Mouse (Mus musculus) hindbrain, postnatal 0 days (tissue): ENCODE measurements around the gene Kdm4d. TPM values are rescaled to one million over a fixed set of nuclear protein-coding genes. Genes with fewer than 3 reads are reported as not detected.
A peak's percentile ranks its signal among the peaks of the same experiment; 100 is the strongest.

Experiments
- ATAC-seq: fragments of 200-750 bp; cut with Nextera tagmentation; 2 replicates; pipeline ENCODE4 v1.8.0; 2017; ENCODE audit warnings: mild to moderate bottlenecking, moderate TSS enrichment, moderate library complexity
- DNase-seq: peaks from one replicate; pipeline ENCODE4 v3.0.0-alpha.2; 2015; ENCODE audit warnings: low spot score
- H3K27ac ChIP-seq: fragments of 300-500 bp; sonication (generic); 2 replicates; pipeline ENCODE4 v1.5.1; 2014; ENCODE audit warnings: mild to moderate bottlenecking
- H3K27me3 ChIP-seq: fragments of 300-500 bp; sonication (generic); 2 replicates; pipeline ENCODE4 v1.6.1; 2014; ENCODE audit warnings: low read length, mixed read lengths; ENCODE audit not compliant: insufficient read depth
- H3K36me3 ChIP-seq: fragments of 300-500 bp; sonication (generic); 2 replicates; pipeline ENCODE4 v1.6.1; 2014; ENCODE audit warnings: low read length, mixed read lengths; ENCODE audit not compliant: insufficient read depth
- H3K4me1 ChIP-seq: fragments of 300-500 bp; sonication (generic); 2 replicates; pipeline ENCODE4 v1.6.1; 2014; ENCODE audit warnings: antibody characterized with exemption, low read length, mixed read lengths; ENCODE audit not compliant: insufficient read depth
- H3K4me2 ChIP-seq: fragments of 300-500 bp; sonication (generic); 2 replicates; pipeline ENCODE4 v1.6.1; 2014; ENCODE audit warnings: low read depth, mild to moderate bottlenecking, low read length, moderate library complexity, mixed read lengths
- H3K4me3 ChIP-seq: fragments of 300-500 bp; sonication (generic); 2 replicates; pipeline ENCODE4 v1.5.1; 2014; ENCODE audit warnings: low read length
- H3K9ac ChIP-seq: fragments of 300-500 bp; sonication (generic); replicated peaks from 2 replicates; pipeline ENCODE4 v1.6.1; 2014; ENCODE audit warnings: mild to moderate bottlenecking, low read length, moderate library complexity, mixed read lengths
- H3K9me3 ChIP-seq: fragments of 300-500 bp; sonication (generic); 2 replicates; pipeline ENCODE4 v1.6.1; 2016; ENCODE audit warnings: low read length, mixed read lengths
- CTCF ChIP-seq: IDR thresholded peaks from 2 replicates; pipeline ENCODE4 v1.5.1; 2016; ENCODE audit warnings: antibody characterized with exemption, control low read depth, low read depth
- WGBS: fragments of 180-500 bp; shearing (Covaris S2); extraction: QIAGEN DNeasy Blood & Tissue Kit; methylation state at CpG from one replicate; pipeline ENCODE4 v1.1.7; 2014; 5-methylcytosine and 5-hydroxymethylcytosine counted together
- polyA plus RNA-seq: library from polyadenylated mRNA; unstranded; fragments of >200 nt; fragmentation: Nextera tagmentation; extraction: Ambion mirVana; gene quantifications from 2 replicates; pipeline ENCODE4 v1.2.1, GENCODE M21; 2015
- total RNA-seq: library from RNA; depleted of rRNA; stranded (reverse); fragments of >200 nt; gene quantifications from 2 replicates; pipeline ENCODE4 v1.2.3, GENCODE M21; 2014; rRNA removed

The Kdm4d gene
- total RNA-seq (2.1 and 2.6 TPM in 2 replicates), polyA plus RNA-seq (2.0 TPM in 2 replicates)

- H3K4me2 ChIP-seq: peak within 1 kb of the TSS; percentile 68
- H3K27me3 ChIP-seq: no peaks in the 10 kb centered on the region
- peak within 1 kb of the TSS; percentile 81 for H3K27ac ChIP-seq
- no peaks in the 10 kb centered on the region for H3K9me3 ChIP-seq
- ATAC-seq (peak; percentile 99), DNase-seq (peak; percentile 100)
- peak within 1 kb of the TSS; percentile 89 for H3K9ac ChIP-seq
- peak within 1 kb of the TSS; percentile 87 for H3K4me3 ChIP-seq
- no peak for TF ChIP-seq CTCF
- H3K36me3 ChIP-seq: peaks cover 24% of the 10 kb centered on the region; the same call in 1 of the 2 replicates
- under 1% methylated on average over 59 of the region's 59 CpGs for WGBS
- H3K4me1 ChIP-seq: no peaks in the 10 kb centered on the region
These were observed at the start of gene Kdm4d, which contains the start of gene Cwc15 for GRCm38 (mm10) chr9:14500023-14500915. TSS of gene Kdm4d (minus strand) at chr9:14500482. TSS of gene Cwc15 (plus strand) at chr9:14500617.

- ATAC-seq (no peak), DNase-seq (no peak)
- no peak for TF ChIP-seq CTCF
- Histone ChIP-seq H3K27me3 (no peaks in the 10 kb centered on the region), H3K36me3 (peaks cover 18% of the 10 kb centered on the region; the same call in 1 of the 2 replicates), H3K4me3 (no peak overlapping the region), H3K9me3 (no peaks in the 10 kb centered on the region), H3K27ac (no peak overlapping the region), H3K4me1 (no peaks in the 10 kb centered on the region), H3K4me2 (no peak overlapping the region), H3K9ac (no peak overlapping the region)
- 82% methylated on average over 11 of the region's 11 CpGs for WGBS
These were observed 48.1 kb upstream of the Kdm4d start for GRCm38 (mm10) chr9:14548366-14548761.

DNA sequence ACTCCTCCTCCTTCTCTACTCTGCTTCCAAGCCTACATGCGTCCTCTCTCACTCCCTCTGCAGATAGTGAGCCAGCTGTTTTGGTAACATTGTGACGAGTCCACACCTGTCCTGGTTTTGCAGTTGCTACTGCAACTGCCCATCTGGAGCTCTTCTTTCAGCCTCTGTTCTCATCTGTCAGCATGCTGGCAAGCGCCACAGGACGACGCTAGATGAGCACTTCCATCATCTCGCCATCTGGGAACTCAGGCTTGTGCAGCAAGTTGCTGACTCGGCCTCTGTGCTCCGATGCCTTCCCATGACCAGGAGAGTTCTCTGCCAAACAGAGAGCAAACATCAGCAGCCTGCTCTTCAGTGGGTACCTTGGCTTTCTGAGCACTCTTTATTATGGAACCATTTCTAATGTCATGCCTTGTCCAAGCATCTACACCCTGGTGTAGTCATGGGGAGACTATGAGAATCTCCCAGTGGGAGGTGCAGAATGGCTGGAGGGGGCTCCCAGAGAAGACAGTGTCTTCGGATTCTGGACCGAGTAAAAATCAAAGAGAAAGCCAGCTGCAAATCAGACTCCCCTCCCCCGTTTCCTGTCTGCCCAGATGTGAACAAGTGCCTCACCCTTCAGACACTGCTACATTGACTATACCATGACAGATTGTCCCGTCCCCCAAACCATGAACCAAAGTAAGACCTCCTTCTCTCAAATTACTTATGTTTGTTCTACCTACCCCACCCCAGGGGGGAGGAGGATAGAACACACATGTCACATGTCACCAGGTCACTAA lies 47.5 kb upstream of the Kdm4d start:
- Histone ChIP-seq H3K36me3 (peaks cover 18% of the 10 kb centered on the region; the same call in 1 of the 2 replicates), H3K27ac (no peak overlapping the region), H3K4me2 (no peak overlapping the region), H3K4me1 (no peaks in the 10 kb centered on the region), H3K4me3 (no peak overlapping the region), H3K27me3 (no peaks in the 10 kb centered on the region), H3K9me3 (no peaks in the 10 kb centered on the region), H3K9ac (no peak overlapping the region)
- TF ChIP-seq CTCF: no peak
- ATAC-seq (no peak), DNase-seq (no peak)
- 73% methylated on average over 12 of the region's 12 CpGs for WGBS

GRCm38 (mm10) chr9:14544034-14544757 lies 43.9 kb upstream of the Kdm4d start:
- no peak for TF ChIP-seq CTCF
- H3K9ac ChIP-seq: no peak overlapping the region
- H3K27me3 ChIP-seq: no peaks in the 10 kb centered on the region
- H3K9me3 ChIP-seq: no peaks in the 10 kb centered on the region
- ATAC-seq (no peak), DNase-seq (no peak)
- H3K36me3 ChIP-seq: peaks cover 7% of the 10 kb centered on the region; the same call in 1 of the 2 replicates
- H3K4me1 ChIP-seq: no peaks in the 10 kb centered on the region
- WGBS: 52% methylated on average over 9 of the region's 9 CpGs
- H3K4me3 ChIP-seq: no peak overlapping the region
- no peak overlapping the region for H3K27ac ChIP-seq
- H3K4me2 ChIP-seq: no peak overlapping the region

DNA sequence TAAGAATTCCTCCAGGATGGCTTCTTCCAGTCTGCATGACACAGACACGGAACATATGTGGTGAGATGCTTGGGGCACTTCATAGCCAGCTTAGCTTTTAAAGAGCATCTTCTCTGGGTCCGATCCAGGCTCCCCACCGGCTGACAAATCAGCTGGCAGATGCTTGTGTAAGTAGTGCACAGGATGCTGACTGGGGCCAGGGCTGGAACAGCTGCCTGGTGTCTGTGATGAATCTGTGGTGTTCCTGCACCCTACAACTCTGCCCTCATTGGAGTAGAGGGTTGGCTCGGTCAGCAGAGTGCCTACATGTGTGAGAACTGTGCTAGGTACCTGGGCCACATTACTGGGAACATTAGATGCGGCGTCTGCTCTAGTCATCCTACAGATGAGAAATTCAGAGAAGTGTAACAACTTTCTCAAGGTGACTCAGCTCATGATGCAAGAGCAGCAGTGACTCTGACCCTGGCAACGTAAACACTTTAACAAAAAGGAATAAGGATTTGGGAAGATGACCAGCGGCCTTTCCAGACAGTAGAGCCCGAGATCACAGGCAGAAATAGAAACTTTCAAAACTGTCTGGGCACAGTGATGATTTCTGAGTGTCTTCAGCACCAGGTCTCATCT lies 34.7 kb upstream of the Kdm4d start:
- H3K4me3 ChIP-seq: no peak overlapping the region
- H3K9me3 ChIP-seq: no peaks in the 10 kb centered on the region
- H3K4me2 ChIP-seq: no peak overlapping the region
- no peaks in the 10 kb centered on the region for H3K36me3 ChIP-seq
- H3K27ac ChIP-seq: no peak overlapping the region
- no peak overlapping the region for H3K9ac ChIP-seq
- WGBS: 70% methylated on average over 9 of the region's 9 CpGs
- DNase-seq (peak; percentile 64), ATAC-seq (peak; percentile 52; the same call in 1 of the 2 replicates)
- H3K4me1 ChIP-seq: peaks cover 4% of the 10 kb centered on the region; the same call in 1 of the 2 replicates
- no peaks in the 10 kb centered on the region for H3K27me3 ChIP-seq
- TF ChIP-seq CTCF: no peak

DNA sequence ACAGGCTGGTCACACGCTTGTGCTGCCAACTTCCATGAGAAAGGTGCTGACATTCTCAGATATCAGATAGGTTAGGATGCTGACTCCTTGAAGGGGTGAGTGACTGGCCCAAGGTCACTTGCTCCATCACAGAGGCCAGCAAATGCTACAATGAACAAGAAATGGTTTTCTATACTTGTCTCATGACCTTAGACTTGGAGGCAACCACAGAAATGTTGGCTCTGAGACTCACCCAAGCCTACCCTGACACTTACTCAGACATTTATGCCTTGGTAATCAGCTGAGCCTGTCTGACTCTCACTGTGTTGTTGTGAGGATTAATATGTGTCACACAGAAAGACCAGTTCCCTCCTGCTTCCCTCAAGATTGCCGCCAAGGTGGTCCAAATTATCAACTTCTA lies 33.4 kb upstream of the Kdm4d start:
- H3K4me3 ChIP-seq: no peak overlapping the region
- H3K4me1 ChIP-seq: peaks cover 4% of the 10 kb centered on the region; the same call in 1 of the 2 replicates
- H3K27ac ChIP-seq: no peak overlapping the region
- H3K36me3 ChIP-seq: no peaks in the 10 kb centered on the region
- no peak overlapping the region for H3K9ac ChIP-seq
- no peaks in the 10 kb centered on the region for H3K9me3 ChIP-seq
- 90% methylated on average over 2 of the region's 2 CpGs for WGBS
- ATAC-seq (no peak), DNase-seq (no peak)
- no peak for TF ChIP-seq CTCF
- no peaks in the 10 kb centered on the region for H3K27me3 ChIP-seq
- H3K4me2 ChIP-seq: no peak overlapping the region
